Mouse (Mus musculus): Measurements from ENCODE around the gene Gbf1.

Gene Gbf1

GRCm38 (mm10) chr19:46303251-46304215 lies 151.2 kb downstream of the Gbf1 start:
- DNase-seq, result no peak

GRCm38 (mm10) chr19:46304216-46304841 lies 152.0 kb downstream of the Gbf1 start, which contains the start of gene Nfkb2:
TSS of gene Nfkb2 (plus strand) at chr19:46304320.
- peak; percentile 97 to 98 for DNase-seq

- DNase-seq, result no peak
These were observed 152.6 kb downstream of the Gbf1 start for GRCm38 (mm10) chr19:46304908-46305333.

GRCm38 (mm10) chr19:46305432-46306267 lies 153.3 kb downstream of the Gbf1 start:
- peak; percentile 89 to 92 for DNase-seq

- no peak for DNase-seq
These were observed 153.9 kb downstream of the Gbf1 start for GRCm38 (mm10) chr19:46306268-46306610.

GRCm38 (mm10) chr19:46306751-46307289 lies 154.5 kb downstream of the Gbf1 start:
- DNase-seq, result no peak

GRCm38 (mm10) chr19:46307781-46308180 lies 155.5 kb downstream of the Gbf1 start:
- DNase-seq, result peak in 1 of 2 experiments; percentile 4

- DNase-seq, result peak in 1 of 2 experiments; percentile 3
These were observed 156.0 kb downstream of the Gbf1 start for GRCm38 (mm10) chr19:46308303-46308702.

- peak; percentile 78 to 82 for DNase-seq
These were observed 156.6 kb downstream of the Gbf1 start for GRCm38 (mm10) chr19:46308706-46309435.

- DNase-seq, result peak in 1 of 2 experiments; percentile 5
These were observed 157.5 kb downstream of the Gbf1 start for GRCm38 (mm10) chr19:46309651-46310305.

GRCm38 (mm10) chr19:46310312-46310865 lies 158.1 kb downstream of the Gbf1 start:
- peak in 1 of 2 experiments; percentile 4 for DNase-seq

GRCm38 (mm10) chr19:46311341-46311740 lies 159.0 kb downstream of the Gbf1 start:
- DNase-seq, result no peak

GRCm38 (mm10) chr19:46312566-46312965 lies 160.3 kb downstream of the Gbf1 start:
- DNase-seq, result no peak

GRCm38 (mm10) chr19:46313116-46313515 lies 160.8 kb downstream of the Gbf1 start:
- no peak for DNase-seq

GRCm38 (mm10) chr19:46313591-46313990 lies 161.3 kb downstream of the Gbf1 start:
- DNase-seq, result peak in 1 of 2 experiments; percentile 3

- DNase-seq, result peak; percentile 29 to 45
These were observed 161.9 kb downstream of the Gbf1 start for GRCm38 (mm10) chr19:46314151-46314601.

GRCm38 (mm10) chr19:46314872-46315742 lies 162.8 kb downstream of the Gbf1 start:
- DNase-seq, result peak in 1 of 2 experiments; percentile 9

GRCm38 (mm10) chr19:46315752-46316610 lies 163.7 kb downstream of the Gbf1 start:
- no peak for DNase-seq

All from lung, adult 18-20 months (tissue).